Mouse (Mus musculus): ENCODE data around the gene Ctns.

- no peak for TF ChIP-seq POLR2A (IDR thresholded peaks at IDR 0.05; ENCODE audit: insufficient read depth, low read depth, low read length)
- TF ChIP-seq CTCF (IDR thresholded peaks at IDR 0.05; ENCODE audit: insufficient read depth, low read depth, low read length) = no peak
These were observed 6.4 kb upstream of the Ctns start for GRCm38 (mm10) chr11:73205194-73205593.

Data from olfactory bulb, adult 2 months (tissue).